Mouse (Mus musculus): ENCODE data around the gene Thra. TPM values are rescaled to one million over a fixed set of nuclear protein-coding genes. Genes with fewer than 3 reads are reported as not detected.

Gene Thra
- polyA plus RNA-seq, 1 experiment from 2014 or later, result 24.5 TPM

DNA sequence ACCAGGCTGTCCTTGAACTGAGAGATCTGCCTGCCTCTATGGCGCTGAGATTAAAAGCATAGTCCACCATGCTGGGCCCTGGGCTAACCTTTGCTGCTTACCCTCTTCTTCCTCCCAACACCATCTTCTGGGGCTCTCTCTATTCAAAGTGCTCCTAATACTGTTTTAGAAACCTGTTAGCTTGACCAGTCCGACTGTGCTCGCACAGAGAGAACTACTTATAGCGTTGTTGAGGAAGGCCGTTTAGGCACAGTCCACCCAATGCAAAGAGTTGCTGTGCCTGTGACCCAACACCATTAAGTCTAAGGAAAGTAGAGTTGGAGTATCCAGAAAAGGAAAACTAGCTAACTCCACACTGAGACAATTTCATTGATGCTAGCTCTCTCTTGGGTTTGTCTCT, 47.7 kb downstream of the Thra start:
- TF ChIP-seq EP300 (optimal IDR thresholded peaks at IDR 0.05), result no peak
- TF ChIP-seq CTCF (IDR thresholded peaks at IDR 0.05; ENCODE audit: low read depth), result no peak
- peak overlapping the region; percentile 9; the same call in 1 of the 2 replicates for H3K9ac ChIP-seq (ENCODE audit: low read length)
- ATAC-seq (ENCODE audit: low FRiP score, low TSS enrichment) (no peak), DNase-seq (ENCODE audit: low spot score) (no peak)
- no peaks in the 10 kb centered on the region for H3K9me3 ChIP-seq (ENCODE audit: control insufficient read depth, low read length)
- no peak overlapping the region for H3K4me3 ChIP-seq (ENCODE audit: low read depth, low read length)
- no peaks in the 10 kb centered on the region for H3K27me3 ChIP-seq (ENCODE audit: control insufficient read depth, insufficient read depth, low read length)
- H3K4me2 ChIP-seq (replicated peaks; ENCODE audit: low read depth), result no peak overlapping the region; the same call in 1 of the 2 replicates
- peak overlapping the region; percentile 85 for H3K27ac ChIP-seq (replicated peaks)
- H3K36me3 ChIP-seq (ENCODE audit: control insufficient read depth, insufficient read depth, low read length), result no peaks in the 10 kb centered on the region
- peaks cover 16% of the 10 kb centered on the region for H3K4me1 ChIP-seq (replicated peaks; ENCODE audit: control insufficient read depth, insufficient read depth)
- WGBS, result 90% methylated on average over 5 of the region's 5 CpGs

DNA sequence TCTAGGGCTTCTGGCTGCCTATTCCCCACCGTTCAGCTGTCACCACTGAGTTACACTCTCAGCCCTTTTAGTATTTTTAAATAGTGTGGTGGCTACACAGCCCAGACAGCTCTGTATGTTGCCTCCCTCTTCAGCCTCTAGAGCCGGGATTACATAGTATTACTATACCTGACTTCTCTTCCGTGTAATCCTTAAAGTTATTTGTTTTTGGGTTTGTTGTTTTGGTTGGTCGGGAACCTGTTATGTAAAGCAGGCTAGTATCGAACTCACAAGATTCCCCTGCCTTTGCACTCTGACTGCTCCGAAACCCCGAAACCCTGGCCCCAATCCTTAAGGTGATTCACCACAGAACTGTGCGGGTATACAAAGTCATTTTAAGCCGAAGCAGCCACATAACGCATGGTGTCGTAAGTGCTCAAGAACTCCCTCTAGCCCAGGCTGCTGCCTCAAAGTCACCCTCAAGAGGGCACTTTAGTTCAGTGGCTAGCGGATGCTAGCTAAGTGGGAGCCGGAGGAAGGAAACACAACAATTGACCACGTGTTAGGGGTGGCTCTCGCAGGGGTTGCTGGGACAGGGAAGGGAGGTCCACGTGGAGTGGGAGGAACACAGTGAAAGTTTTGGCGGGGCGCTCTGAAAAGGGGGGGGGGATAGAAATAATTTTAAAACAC, 48.2 kb downstream of the Thra start:
- Histone ChIP-seq H3K36me3 (ENCODE audit: control insufficient read depth, insufficient read depth, low read length) (no peaks in the 10 kb centered on the region), H3K4me3 (ENCODE audit: low read depth, low read length) (peak overlapping the region; percentile 46), H3K9ac (ENCODE audit: low read length) (peak overlapping the region; percentile 59), H3K4me2 (replicated peaks; ENCODE audit: low read depth) (peak overlapping the region; percentile 88), H3K4me1 (replicated peaks; ENCODE audit: control insufficient read depth, insufficient read depth) (peaks cover 14% of the 10 kb centered on the region), H3K27ac (replicated peaks) (peak overlapping the region; percentile 85), H3K27me3 (ENCODE audit: control insufficient read depth, insufficient read depth, low read length) (no peaks in the 10 kb centered on the region), H3K9me3 (ENCODE audit: control insufficient read depth, low read length) (no peaks in the 10 kb centered on the region)
- no peak for TF ChIP-seq EP300 (optimal IDR thresholded peaks at IDR 0.05)
- TF ChIP-seq CTCF (IDR thresholded peaks at IDR 0.05; ENCODE audit: low read depth), result peak; percentile 91
- DNase-seq (ENCODE audit: low spot score) (peak; percentile 89), ATAC-seq (ENCODE audit: low FRiP score, low TSS enrichment) (peak; percentile 80)
- 5% methylated on average over 18 of the region's 18 CpGs for WGBS

DNA sequence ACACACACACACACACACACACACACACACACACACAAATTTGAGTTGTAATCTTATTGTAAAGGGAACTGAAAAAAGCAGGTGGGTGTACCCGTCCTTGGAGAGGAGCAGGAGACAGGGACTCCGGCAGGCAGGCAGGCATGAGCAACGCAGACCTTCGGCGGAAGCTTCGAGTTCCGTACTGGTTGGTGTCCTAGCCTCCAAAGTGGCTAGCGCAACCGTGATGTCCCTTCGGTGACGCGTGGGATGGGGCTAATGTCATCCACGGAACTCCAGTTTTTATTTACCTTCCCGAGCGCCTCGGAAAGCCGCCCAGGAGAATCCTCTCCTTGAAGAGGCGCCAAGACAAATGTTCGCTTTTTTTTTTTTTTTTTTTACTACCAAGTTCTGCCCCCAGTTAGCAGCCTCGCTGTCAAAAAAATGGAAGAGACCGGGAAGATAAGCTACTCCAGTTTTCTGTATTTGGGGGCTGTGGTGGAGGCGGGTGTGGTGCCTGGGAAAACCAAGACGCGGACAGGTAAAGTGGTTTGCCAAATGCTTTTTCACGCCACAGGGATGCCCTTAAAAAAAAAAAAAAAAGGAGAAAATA, 48.9 kb downstream of the Thra start:
- ATAC-seq (ENCODE audit: low FRiP score, low TSS enrichment), result no peak; the same call in 1 of the 2 replicates
- Histone ChIP-seq H3K27me3 (ENCODE audit: control insufficient read depth, insufficient read depth, low read length) (no peaks in the 10 kb centered on the region), H3K4me1 (replicated peaks; ENCODE audit: control insufficient read depth, insufficient read depth) (peaks cover 8% of the 10 kb centered on the region), H3K9ac (ENCODE audit: low read length) (peak overlapping the region; percentile 59), H3K4me2 (replicated peaks; ENCODE audit: low read depth) (peak overlapping the region; percentile 88), H3K4me3 (ENCODE audit: low read depth, low read length) (peak overlapping the region; percentile 46), H3K36me3 (ENCODE audit: control insufficient read depth, insufficient read depth, low read length) (no peaks in the 10 kb centered on the region), H3K9me3 (ENCODE audit: control insufficient read depth, low read length) (no peaks in the 10 kb centered on the region), H3K27ac (replicated peaks) (peak overlapping the region; percentile 85)
- no peak for TF ChIP-seq CTCF (IDR thresholded peaks at IDR 0.05; ENCODE audit: low read depth)
- no peak for TF ChIP-seq EP300 (optimal IDR thresholded peaks at IDR 0.05)
- under 1% methylated on average over 25 of the region's 25 CpGs for WGBS
- DNase-seq (ENCODE audit: low spot score), result no peak

DNA sequence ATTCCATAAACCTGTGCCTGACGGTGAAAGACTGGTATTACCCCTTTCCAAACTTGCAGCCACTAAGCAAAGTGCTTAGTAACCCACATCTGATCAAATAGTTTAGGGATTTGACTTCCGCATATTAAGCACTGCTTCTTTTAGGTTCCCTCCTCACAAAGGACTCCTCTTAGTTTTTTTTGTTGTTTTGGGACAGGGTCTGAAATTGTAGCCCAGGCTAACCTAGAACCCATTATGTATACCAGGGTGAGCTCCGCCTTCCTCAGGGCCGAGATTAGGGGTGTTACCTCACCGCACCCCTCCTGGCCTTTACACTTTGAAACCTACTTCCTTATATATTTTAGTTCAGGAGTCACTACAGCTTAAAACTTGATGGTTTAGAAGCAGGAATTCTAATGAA, 49.4 kb downstream of the Thra start:
- H3K4me2 ChIP-seq (replicated peaks; ENCODE audit: low read depth), result peak overlapping the region; percentile 88
- H3K4me1 ChIP-seq (replicated peaks; ENCODE audit: control insufficient read depth, insufficient read depth), result peaks cover 7% of the 10 kb centered on the region; the same call in 1 of the 2 replicates
- no peak for TF ChIP-seq EP300 (optimal IDR thresholded peaks at IDR 0.05)
- no peak for TF ChIP-seq CTCF (IDR thresholded peaks at IDR 0.05; ENCODE audit: low read depth)
- peak overlapping the region; percentile 46; the same call in 1 of the 2 replicates for H3K4me3 ChIP-seq (ENCODE audit: low read depth, low read length)
- WGBS, result 22% methylated on average over 5 of the region's 5 CpGs
- no peaks in the 10 kb centered on the region for H3K9me3 ChIP-seq (ENCODE audit: control insufficient read depth, low read length)
- no peaks in the 10 kb centered on the region for H3K36me3 ChIP-seq (ENCODE audit: control insufficient read depth, insufficient read depth, low read length)
- ATAC-seq (ENCODE audit: low FRiP score, low TSS enrichment) (no peak), DNase-seq (ENCODE audit: low spot score) (peak; percentile 46)
- no peak overlapping the region for H3K9ac ChIP-seq (ENCODE audit: low read length)
- H3K27me3 ChIP-seq (ENCODE audit: control insufficient read depth, insufficient read depth, low read length), result no peaks in the 10 kb centered on the region
- H3K27ac ChIP-seq (replicated peaks), result 0 out of 2 replicates have a peak overlapping the region, but pooled peaks have one; percentile 20

DNA sequence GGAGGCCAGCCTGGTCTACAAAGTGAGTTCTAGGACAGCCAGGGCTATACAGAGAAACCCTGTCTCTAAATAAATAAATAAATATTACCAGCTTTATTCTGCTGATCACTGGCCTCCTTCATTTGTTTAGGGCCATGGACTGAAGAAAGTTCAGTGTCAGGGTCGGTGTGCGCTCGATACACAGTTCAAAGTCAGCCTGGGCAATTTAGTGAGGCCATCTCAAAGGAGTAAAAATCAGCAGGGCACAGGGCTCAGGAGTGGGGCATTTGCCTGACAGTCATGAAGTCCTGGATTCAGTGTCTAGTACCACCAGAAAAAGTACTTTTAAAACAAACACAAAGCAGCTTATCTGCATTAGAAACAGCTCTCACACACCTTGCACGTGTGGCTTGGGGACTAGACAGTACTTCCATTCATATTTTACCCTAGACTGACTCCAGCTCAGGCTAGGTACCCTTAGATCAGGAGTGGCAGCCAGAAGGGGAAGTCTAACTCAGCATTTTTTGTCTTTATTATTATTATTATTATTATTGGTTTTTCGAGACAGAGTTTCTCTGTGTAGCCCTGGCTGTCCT, 50.3 kb downstream of the Thra start:
- Histone ChIP-seq H3K4me1 (replicated peaks; ENCODE audit: control insufficient read depth, insufficient read depth) (peaks cover 4% of the 10 kb centered on the region; the same call in 1 of the 2 replicates), H3K4me2 (replicated peaks; ENCODE audit: low read depth) (no peak overlapping the region), H3K36me3 (ENCODE audit: control insufficient read depth, insufficient read depth, low read length) (no peaks in the 10 kb centered on the region), H3K9ac (ENCODE audit: low read length) (no peak overlapping the region), H3K27me3 (ENCODE audit: control insufficient read depth, insufficient read depth, low read length) (no peaks in the 10 kb centered on the region), H3K4me3 (ENCODE audit: low read depth, low read length) (no peak overlapping the region), H3K27ac (replicated peaks) (no peak overlapping the region), H3K9me3 (ENCODE audit: control insufficient read depth, low read length) (no peaks in the 10 kb centered on the region)
- DNase-seq (ENCODE audit: low spot score) (no peak), ATAC-seq (ENCODE audit: low FRiP score, low TSS enrichment) (no peak)
- 72% methylated on average over 5 of the region's 5 CpGs for WGBS
- TF ChIP-seq EP300 (optimal IDR thresholded peaks at IDR 0.05) (no peak), CTCF (IDR thresholded peaks at IDR 0.05; ENCODE audit: low read depth) (no peak)

DNA sequence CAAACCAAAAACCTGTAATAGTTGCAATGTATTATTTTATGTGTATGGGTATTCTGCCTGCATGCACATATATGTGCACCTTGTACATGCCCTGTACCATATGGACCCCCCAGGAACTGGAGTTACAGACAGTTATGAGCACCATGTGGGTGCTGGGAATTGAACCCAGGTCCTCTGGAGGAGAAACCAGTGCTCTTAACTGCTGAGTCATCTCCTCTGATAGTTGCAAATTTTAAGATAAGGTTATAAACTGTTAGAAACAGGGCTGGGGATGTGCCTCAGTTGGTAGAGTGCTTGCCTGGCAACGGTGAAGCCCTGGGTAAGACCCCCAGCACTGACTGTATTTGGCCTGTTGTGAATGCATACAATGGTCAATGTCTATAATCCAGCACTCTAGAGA, 51.0 kb downstream of the Thra start:
- Histone ChIP-seq H3K4me1 (replicated peaks; ENCODE audit: control insufficient read depth, insufficient read depth) (peaks cover 4% of the 10 kb centered on the region; the same call in 1 of the 2 replicates), H3K4me3 (ENCODE audit: low read depth, low read length) (no peak overlapping the region), H3K4me2 (replicated peaks; ENCODE audit: low read depth) (no peak overlapping the region), H3K9ac (ENCODE audit: low read length) (no peak overlapping the region), H3K27ac (replicated peaks) (no peak overlapping the region), H3K9me3 (ENCODE audit: control insufficient read depth, low read length) (no peaks in the 10 kb centered on the region), H3K36me3 (ENCODE audit: control insufficient read depth, insufficient read depth, low read length) (no peaks in the 10 kb centered on the region), H3K27me3 (ENCODE audit: control insufficient read depth, insufficient read depth, low read length) (no peaks in the 10 kb centered on the region)
- TF ChIP-seq CTCF (IDR thresholded peaks at IDR 0.05; ENCODE audit: low read depth) (no peak), EP300 (optimal IDR thresholded peaks at IDR 0.05) (no peak)
- WGBS, result 83% methylated on average over 1 of the region's 1 CpGs
- ATAC-seq (ENCODE audit: low FRiP score, low TSS enrichment) (no peak), DNase-seq (ENCODE audit: low spot score) (no peak)

All from stomach, postnatal 0 days (tissue).